Comparison of ENCODE assay signal across 23 mouse cellular contexts in the genomic region with DNA sequence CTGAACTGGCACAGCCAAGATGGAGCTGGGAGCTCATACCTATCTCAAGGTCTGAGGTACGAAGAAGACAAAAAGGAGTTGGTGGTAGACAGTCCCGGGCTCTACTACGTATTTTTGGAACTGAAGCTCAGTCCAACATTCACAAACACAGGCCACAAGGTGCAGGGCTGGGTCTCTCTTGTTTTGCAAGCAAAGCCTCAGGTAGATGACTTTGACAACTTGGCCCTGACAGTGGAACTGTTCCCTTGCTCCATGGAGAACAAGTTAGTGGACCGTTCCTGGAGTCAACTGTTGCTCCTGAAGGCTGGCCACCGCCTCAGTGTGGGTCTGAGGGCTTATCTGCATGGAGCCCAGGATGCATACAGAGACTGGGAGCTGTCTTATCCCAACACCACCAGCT. TPM values are rescaled to one million over a fixed set of nuclear protein-coding genes. Genes with fewer than 3 reads are reported as not detected.
A peak's percentile ranks its signal among the peaks of the same experiment; 100 is the strongest.
DNase-seq lines count a peak whose midpoint lies in the region; ATAC-seq lines count a peak whose summit lies in the region.
"Had no signal": no experiment of that assay in that cellular context is flagged by ENCODE, and none has a peak within 500 bp of the region (broad histone marks: within the 10 kb centered on the region; RNA-seq: fewer than 3 reads in every experiment).

No protein-coding gene starts in this region.

- H3K36me3 ChIP-seq in embryonic facial prominence, embryonic 12.5 days = no peaks in the 10 kb centered on the region
- no peaks in the 10 kb centered on the region for H3K36me3 ChIP-seq in embryonic facial prominence, embryonic 10.5 days (replicated peaks)
- no peaks in the 10 kb centered on the region for H3K36me3 ChIP-seq in limb, embryonic 11.5 days (ENCODE audit: control insufficient read depth, insufficient read depth, low read length)
- H3K36me3 ChIP-seq in limb, embryonic 10.5 days = peaks cover 5% of the 10 kb centered on the region
- H3K36me3 ChIP-seq in midbrain, embryonic 13.5 days = no peaks in the 10 kb centered on the region
- H3K36me3 ChIP-seq in midbrain, embryonic 16.5 days (ENCODE audit: control insufficient read depth, insufficient read depth, low read length) = no peaks in the 10 kb centered on the region
- H3K36me3 ChIP-seq in neural tube, embryonic 15.5 days = no peaks in the 10 kb centered on the region
- H3K36me3 ChIP-seq: liver, embryonic 12.5 days had no signal

- no peaks in the 10 kb centered on the region for H3K27me3 ChIP-seq in embryonic facial prominence, embryonic 12.5 days
- H3K27me3 ChIP-seq in embryonic facial prominence, embryonic 10.5 days (replicated peaks; ENCODE audit: low read depth, poor library complexity, severe bottlenecking) = 0 out of 2 replicates have a peak, but pooled peaks cover 3% of the 10 kb centered on the region
- H3K27me3 ChIP-seq in limb, embryonic 11.5 days (ENCODE audit: control insufficient read depth, insufficient read depth, low read length) = no peaks in the 10 kb centered on the region
- peaks cover 7% of the 10 kb centered on the region; the same call in 1 of the 2 replicates for H3K27me3 ChIP-seq in limb, embryonic 10.5 days (ENCODE audit: low read depth, poor library complexity, severe bottlenecking)
- H3K27me3 ChIP-seq in midbrain, embryonic 13.5 days = no peaks in the 10 kb centered on the region
- H3K27me3 ChIP-seq in midbrain, embryonic 16.5 days (ENCODE audit: control insufficient read depth, insufficient read depth, low read depth, low read length) = no peaks in the 10 kb centered on the region
- 0 out of 2 replicates have a peak, but pooled peaks cover 2% of the 10 kb centered on the region for H3K27me3 ChIP-seq in neural tube, embryonic 15.5 days (replicated peaks)

- no peak overlapping the region for H3K4me3 ChIP-seq in embryonic facial prominence, embryonic 12.5 days
- H3K4me3 ChIP-seq in embryonic facial prominence, embryonic 10.5 days = no peak overlapping the region; the same call in 1 of the 2 replicates
- no peak overlapping the region for H3K4me3 ChIP-seq in limb, embryonic 11.5 days (ENCODE audit: low read depth, low read length)
- H3K4me3 ChIP-seq in limb, embryonic 10.5 days = no peak overlapping the region
- H3K4me3 ChIP-seq in midbrain, embryonic 13.5 days (replicated peaks) = no peak overlapping the region
- H3K4me3 ChIP-seq in midbrain, embryonic 16.5 days (ENCODE audit: low read depth, low read length) = no peak overlapping the region
- H3K4me3 ChIP-seq in neural tube, embryonic 15.5 days (replicated peaks) = no peak overlapping the region
- H3K4me3 ChIP-seq: heart, adult 2 months had no signal

- H3K9ac ChIP-seq in embryonic facial prominence, embryonic 12.5 days = no peak overlapping the region
- H3K9ac ChIP-seq in limb, embryonic 11.5 days (ENCODE audit: low read length) = no peak overlapping the region
- H3K9ac ChIP-seq in midbrain, embryonic 13.5 days (replicated peaks) = no peak overlapping the region
- H3K9ac ChIP-seq in midbrain, embryonic 16.5 days (ENCODE audit: low read depth, low read length) = no peak overlapping the region
- H3K9ac ChIP-seq in neural tube, embryonic 15.5 days (replicated peaks) = no peak overlapping the region
- H3K9ac ChIP-seq: liver, embryonic 12.5 days had no signal

- peak overlapping the region; percentile 82; the same call in 1 of the 2 replicates for H3K4me2 ChIP-seq in embryonic facial prominence, embryonic 12.5 days (replicated peaks)
- peak overlapping the region; percentile 90; the same call in 1 of the 2 replicates for H3K4me2 ChIP-seq in limb, embryonic 11.5 days (ENCODE audit: low read depth, severe bottlenecking)
- 0 out of 2 replicates have a peak overlapping the region, but pooled peaks have one; percentile 8 for H3K4me2 ChIP-seq in midbrain, embryonic 13.5 days (replicated peaks)
- no peak overlapping the region for H3K4me2 ChIP-seq in midbrain, embryonic 16.5 days (ENCODE audit: low read length)
- H3K4me2 ChIP-seq in neural tube, embryonic 15.5 days = peak overlapping the region; percentile 89

- 87% methylated on average over 5 of the region's 5 CpGs for WGBS in embryonic facial prominence, embryonic 12.5 days
- 83% methylated on average over 5 of the region's 5 CpGs for WGBS in embryonic facial prominence, embryonic 10.5 days
- 89% methylated on average over 5 of the region's 5 CpGs for WGBS in limb, embryonic 11.5 days
- WGBS in limb, embryonic 10.5 days = 85% methylated on average over 5 of the region's 5 CpGs
- WGBS in midbrain, embryonic 13.5 days = 94% methylated on average over 5 of the region's 5 CpGs
- WGBS in midbrain, embryonic 16.5 days = 87% methylated on average over 5 of the region's 5 CpGs
- WGBS in neural tube, embryonic 15.5 days = 92% methylated on average over 5 of the region's 5 CpGs

- no peaks in the 10 kb centered on the region for H3K9me3 ChIP-seq in embryonic facial prominence, embryonic 12.5 days
- no peaks in the 10 kb centered on the region for H3K9me3 ChIP-seq in embryonic facial prominence, embryonic 10.5 days
- H3K9me3 ChIP-seq in limb, embryonic 11.5 days (ENCODE audit: control insufficient read depth, low read length) = no peaks in the 10 kb centered on the region
- H3K9me3 ChIP-seq in limb, embryonic 10.5 days (replicated peaks) = no peaks in the 10 kb centered on the region
- no peaks in the 10 kb centered on the region for H3K9me3 ChIP-seq in midbrain, embryonic 13.5 days
- no peaks in the 10 kb centered on the region for H3K9me3 ChIP-seq in midbrain, embryonic 16.5 days (replicated peaks; ENCODE audit: control insufficient read depth, low read length, poor library complexity, severe bottlenecking)
- no peaks in the 10 kb centered on the region for H3K9me3 ChIP-seq in neural tube, embryonic 15.5 days (replicated peaks)
- H3K9me3 ChIP-seq: liver, embryonic 12.5 days had no signal

- no peak overlapping the region for H3K27ac ChIP-seq in embryonic facial prominence, embryonic 12.5 days
- H3K27ac ChIP-seq in embryonic facial prominence, embryonic 10.5 days (replicated peaks) = no peak overlapping the region
- H3K27ac ChIP-seq in limb, embryonic 11.5 days (replicated peaks; ENCODE audit: low read depth, low read length) = no peak overlapping the region
- H3K27ac ChIP-seq in limb, embryonic 10.5 days = no peak overlapping the region
- no peak overlapping the region for H3K27ac ChIP-seq in midbrain, embryonic 13.5 days
- H3K27ac ChIP-seq in midbrain, embryonic 16.5 days (ENCODE audit: low read length) = no peak overlapping the region
- H3K27ac ChIP-seq in neural tube, embryonic 15.5 days (replicated peaks) = no peak overlapping the region
- H3K27ac ChIP-seq: heart, adult 2 months; hindbrain, postnatal 0 days; liver, embryonic 12.5 days had no signal

- no peak for DNase-seq in embryonic facial prominence, embryonic 10.5 days (ENCODE audit: low spot score)
- DNase-seq in limb, embryonic 11.5 days (ENCODE audit: low spot score) = no peak
- DNase-seq in limb, embryonic 10.5 days (ENCODE audit: low spot score) = no peak
- DNase-seq: adrenal gland, postnatal 14 days; cerebellum, adult 11 months; cerebellum, postnatal 10 days; gastrocnemius, postnatal 25 days; heart, adult 2 months; heart, postnatal 4 days; kidney, postnatal 10 days; lung, adult 2 months; thymus, postnatal 25 days had no signal

- peaks cover 13% of the 10 kb centered on the region; the same call in 1 of the 2 replicates for H3K4me1 ChIP-seq in embryonic facial prominence, embryonic 12.5 days
- H3K4me1 ChIP-seq in embryonic facial prominence, embryonic 10.5 days = peaks cover 30% of the 10 kb centered on the region
- H3K4me1 ChIP-seq in limb, embryonic 11.5 days (ENCODE audit: control insufficient read depth, insufficient read depth, low read length) = 0 out of 2 replicates have a peak, but pooled peaks cover 2% of the 10 kb centered on the region
- H3K4me1 ChIP-seq in limb, embryonic 10.5 days = peaks cover 28% of the 10 kb centered on the region
- H3K4me1 ChIP-seq in midbrain, embryonic 13.5 days (replicated peaks) = peaks cover 29% of the 10 kb centered on the region
- H3K4me1 ChIP-seq in midbrain, embryonic 16.5 days (ENCODE audit: control insufficient read depth, insufficient read depth, low read length) = peaks cover 3% of the 10 kb centered on the region; the same call in 1 of the 2 replicates
- peaks cover 23% of the 10 kb centered on the region for H3K4me1 ChIP-seq in neural tube, embryonic 15.5 days

- no peak for ATAC-seq in embryonic facial prominence, embryonic 12.5 days (ENCODE audit: insufficient number of reproducible peaks, insufficient read depth, low FRiP score, low TSS enrichment)
- no peak for ATAC-seq in limb, embryonic 11.5 days (ENCODE audit: insufficient number of reproducible peaks, low FRiP score, low TSS enrichment, low read depth)
- no peak for ATAC-seq in midbrain, embryonic 13.5 days
- no peak for ATAC-seq in midbrain, embryonic 16.5 days
- ATAC-seq in neural tube, embryonic 15.5 days (ENCODE audit: low FRiP score) = no peak
- no peak for ATAC-seq in CD4-positive, CD25-positive, alpha-beta regulatory T cell, adult 4 months
- ATAC-seq: hindbrain, postnatal 0 days; intestine, postnatal 0 days; liver, embryonic 12.5 days had no signal

RNA-seq across cellular contexts. Expression of gene Tnfsf9, which starts 1.9 kb away (rescaled TPM):
- polyA plus RNA-seq in embryonic facial prominence, embryonic 12.5 days (2016; fragmentation: Nextera tagmentation; extraction: Ambion mirVana) = 7.8 and 9.6 TPM in 2 replicates
- polyA plus RNA-seq in embryonic facial prominence, embryonic 10.5 days (2016; fragmentation: Nextera tagmentation; extraction: Ambion mirVana) = 8.0 and 8.8 TPM in 2 replicates
- 8.4 and 9.3 TPM in 2 replicates for polyA plus RNA-seq in limb, embryonic 11.5 days (2014; fragmentation: Nextera tagmentation; extraction: Ambion mirVana)
- 7.4 and 7.8 TPM in 2 replicates for polyA plus RNA-seq in limb, embryonic 10.5 days (2016; fragmentation: Nextera tagmentation; extraction: Ambion mirVana)
- 5.7 and 6.6 TPM in 2 replicates for polyA plus RNA-seq in midbrain, embryonic 13.5 days (2015; fragmentation: Nextera tagmentation; extraction: Ambion mirVana)
- 8.8 and 9.7 TPM in 2 replicates for polyA plus RNA-seq in midbrain, embryonic 16.5 days (2015; fragmentation: Nextera tagmentation; extraction: Ambion mirVana)
- polyA plus RNA-seq in neural tube, embryonic 15.5 days (2015; fragmentation: Nextera tagmentation; extraction: Ambion mirVana) = 7.7 and 8.5 TPM in 2 replicates
- 10 to 100 TPM in 1 of 2 experiments, 1 to 10 TPM in 1; 8.2 to 11.9 TPM for polyA plus RNA-seq in CD4-positive, CD25-positive, alpha-beta regulatory T cell, adult 4 months (2017; shearing (Covaris generic))

RNA-seq across cellular contexts. Expression of gene Tubb4a, which starts 19.5 kb away (rescaled TPM):
- polyA plus RNA-seq in embryonic facial prominence, embryonic 12.5 days (2016; fragmentation: Nextera tagmentation; extraction: Ambion mirVana) = 31.9 and 35.5 TPM in 2 replicates
- 34.4 and 35.5 TPM in 2 replicates for polyA plus RNA-seq in embryonic facial prominence, embryonic 10.5 days (2016; fragmentation: Nextera tagmentation; extraction: Ambion mirVana)
- 11.1 and 11.8 TPM in 2 replicates for polyA plus RNA-seq in limb, embryonic 11.5 days (2014; fragmentation: Nextera tagmentation; extraction: Ambion mirVana)
- 3.3 and 5.4 TPM in 2 replicates for polyA plus RNA-seq in limb, embryonic 10.5 days (2016; fragmentation: Nextera tagmentation; extraction: Ambion mirVana)
- polyA plus RNA-seq in midbrain, embryonic 13.5 days (2015; fragmentation: Nextera tagmentation; extraction: Ambion mirVana) = 307 and 321 TPM in 2 replicates
- polyA plus RNA-seq in midbrain, embryonic 16.5 days (2015; fragmentation: Nextera tagmentation; extraction: Ambion mirVana) = 383 and 394 TPM in 2 replicates
- polyA plus RNA-seq in neural tube, embryonic 15.5 days (2015; fragmentation: Nextera tagmentation; extraction: Ambion mirVana) = 309 and 350 TPM in 2 replicates
- 1 to 10 TPM; 4.3 to 7.8 TPM for polyA plus RNA-seq in CD4-positive, CD25-positive, alpha-beta regulatory T cell, adult 4 months (2017; shearing (Covaris generic))

RNA-seq across cellular contexts. Expression of gene Dennd1c, which starts 28.8 kb away (rescaled TPM):
- 1.4 and 3.2 TPM in 2 replicates for polyA plus RNA-seq in embryonic facial prominence, embryonic 12.5 days (2016; fragmentation: Nextera tagmentation; extraction: Ambion mirVana)
- polyA plus RNA-seq in embryonic facial prominence, embryonic 10.5 days (2016; fragmentation: Nextera tagmentation; extraction: Ambion mirVana) = 2.0 and 2.8 TPM in 2 replicates
- 0.43 and 0.51 TPM in 2 replicates for polyA plus RNA-seq in limb, embryonic 11.5 days (2014; fragmentation: Nextera tagmentation; extraction: Ambion mirVana)
- polyA plus RNA-seq in limb, embryonic 10.5 days (2016; fragmentation: Nextera tagmentation; extraction: Ambion mirVana) = 0.66 and 0.97 TPM in 2 replicates
- 3.1 and 4.5 TPM in 2 replicates for polyA plus RNA-seq in midbrain, embryonic 13.5 days (2015; fragmentation: Nextera tagmentation; extraction: Ambion mirVana)
- 4.2 and 5.0 TPM in 2 replicates for polyA plus RNA-seq in midbrain, embryonic 16.5 days (2015; fragmentation: Nextera tagmentation; extraction: Ambion mirVana)
- 5.6 and 7.7 TPM in 2 replicates for polyA plus RNA-seq in neural tube, embryonic 15.5 days (2015; fragmentation: Nextera tagmentation; extraction: Ambion mirVana)
- 100 to 1,000 TPM; 215 to 337 TPM for polyA plus RNA-seq in CD4-positive, CD25-positive, alpha-beta regulatory T cell, adult 4 months (2017; shearing (Covaris generic))

RNA-seq across cellular contexts. Expression of gene Cd70, which starts 42.5 kb away (rescaled TPM):
- 0.19 TPM in 1 of 2 replicates, not detected in the other for polyA plus RNA-seq in embryonic facial prominence, embryonic 12.5 days (2016; fragmentation: Nextera tagmentation; extraction: Ambion mirVana)
- polyA plus RNA-seq in embryonic facial prominence, embryonic 10.5 days (2016; fragmentation: Nextera tagmentation; extraction: Ambion mirVana) = not detected in 2 replicates
- polyA plus RNA-seq in limb, embryonic 11.5 days (2014; fragmentation: Nextera tagmentation; extraction: Ambion mirVana) = not detected in 2 replicates
- polyA plus RNA-seq in limb, embryonic 10.5 days (2016; fragmentation: Nextera tagmentation; extraction: Ambion mirVana) = not detected in 2 replicates
- 0.44 and 0.82 TPM in 2 replicates for polyA plus RNA-seq in midbrain, embryonic 13.5 days (2015; fragmentation: Nextera tagmentation; extraction: Ambion mirVana)
- polyA plus RNA-seq in midbrain, embryonic 16.5 days (2015; fragmentation: Nextera tagmentation; extraction: Ambion mirVana) = 1.5 and 2.2 TPM in 2 replicates
- polyA plus RNA-seq in neural tube, embryonic 15.5 days (2015; fragmentation: Nextera tagmentation; extraction: Ambion mirVana) = 1.7 and 1.8 TPM in 2 replicates
- under 1 TPM in 1 of 2 experiments, not detected in 1; 0.52 TPM for polyA plus RNA-seq in CD4-positive, CD25-positive, alpha-beta regulatory T cell, adult 4 months (2017; shearing (Covaris generic))
- polyA plus RNA-seq: embryonic facial prominence, embryonic 14.5 days; heart, adult 2 months; heart, embryonic 14.5 days; intestine, postnatal 0 days; liver, embryonic 12.5 days; lung, adult 2 months; testis, adult 2 months had no signal

RNA-seq across cellular contexts. Expression of gene Slc25a23, which starts 47.4 kb away (rescaled TPM):
- polyA plus RNA-seq in embryonic facial prominence, embryonic 12.5 days (2016; fragmentation: Nextera tagmentation; extraction: Ambion mirVana) = 10.1 TPM in 2 replicates
- polyA plus RNA-seq in embryonic facial prominence, embryonic 10.5 days (2016; fragmentation: Nextera tagmentation; extraction: Ambion mirVana) = 7.0 and 8.2 TPM in 2 replicates
- polyA plus RNA-seq in limb, embryonic 11.5 days (2014; fragmentation: Nextera tagmentation; extraction: Ambion mirVana) = 4.5 TPM in 2 replicates
- 2.5 and 3.9 TPM in 2 replicates for polyA plus RNA-seq in limb, embryonic 10.5 days (2016; fragmentation: Nextera tagmentation; extraction: Ambion mirVana)
- polyA plus RNA-seq in midbrain, embryonic 13.5 days (2015; fragmentation: Nextera tagmentation; extraction: Ambion mirVana) = 24.3 and 26.9 TPM in 2 replicates
- polyA plus RNA-seq in midbrain, embryonic 16.5 days (2015; fragmentation: Nextera tagmentation; extraction: Ambion mirVana) = 36.0 and 42.8 TPM in 2 replicates
- 42.7 and 43.7 TPM in 2 replicates for polyA plus RNA-seq in neural tube, embryonic 15.5 days (2015; fragmentation: Nextera tagmentation; extraction: Ambion mirVana)
- 1 to 10 TPM; 2.3 to 3.4 TPM for polyA plus RNA-seq in CD4-positive, CD25-positive, alpha-beta regulatory T cell, adult 4 months (2017; shearing (Covaris generic))

Comparison
In these comparisons a context has a peak if more than half of its experiments do, and no peak if none do; other contexts are left out.
1. RNA of gene Dennd1c, which starts 28.8 kb away (polyA plus RNA-seq): 215 to 337 TPM in CD4-positive, CD25-positive, alpha-beta regulatory T cell, adult 4 months; 5.6 to 7.7 TPM in neural tube, embryonic 15.5 days, 4.2 to 5.0 TPM in midbrain, embryonic 16.5 days, 3.1 to 4.5 TPM in midbrain, embryonic 13.5 days, 2.0 to 2.8 TPM in embryonic facial prominence, embryonic 10.5 days, 1.4 to 3.2 TPM in embryonic facial prominence, embryonic 12.5 days, 0.66 to 0.97 TPM in limb, embryonic 10.5 days and 0.43 to 0.51 TPM in limb, embryonic 11.5 days; every median in the first group is over 10 times any median in the second.